Mouse (Mus musculus) heart, postnatal 0 days (tissue): ENCODE results near the gene Ins2.

Source experiments
- CTCF ChIP-seq: IDR thresholded peaks from 2 replicates; pipeline ENCODE4 v1.5.1; 2016; ENCODE audit warnings: antibody characterized with exemption, control low read depth, low read depth
- EP300 ChIP-seq: IDR thresholded peaks from 2 replicates; pipeline ENCODE4 v1.6.1; 2016; ENCODE audit warnings: antibody characterized with exemption, low read depth

- TF ChIP-seq CTCF, result no peak
- TF ChIP-seq EP300, result no peak
Measured at GRCm38 (mm10) chr7:142668328-142668727, 74.9 kb downstream of the Ins2 start.
